Mouse (Mus musculus): ENCODE measurements around the gene Gm45062. TPM values are rescaled to one million over a fixed set of nuclear protein-coding genes. Genes with fewer than 3 reads are reported as not detected.

Gm45062 gene
- polyA plus RNA-seq (2015; fragmentation: Nextera tagmentation; extraction: Ambion mirVana): 10.7 and 11.1 TPM in 2 replicates

DNA sequence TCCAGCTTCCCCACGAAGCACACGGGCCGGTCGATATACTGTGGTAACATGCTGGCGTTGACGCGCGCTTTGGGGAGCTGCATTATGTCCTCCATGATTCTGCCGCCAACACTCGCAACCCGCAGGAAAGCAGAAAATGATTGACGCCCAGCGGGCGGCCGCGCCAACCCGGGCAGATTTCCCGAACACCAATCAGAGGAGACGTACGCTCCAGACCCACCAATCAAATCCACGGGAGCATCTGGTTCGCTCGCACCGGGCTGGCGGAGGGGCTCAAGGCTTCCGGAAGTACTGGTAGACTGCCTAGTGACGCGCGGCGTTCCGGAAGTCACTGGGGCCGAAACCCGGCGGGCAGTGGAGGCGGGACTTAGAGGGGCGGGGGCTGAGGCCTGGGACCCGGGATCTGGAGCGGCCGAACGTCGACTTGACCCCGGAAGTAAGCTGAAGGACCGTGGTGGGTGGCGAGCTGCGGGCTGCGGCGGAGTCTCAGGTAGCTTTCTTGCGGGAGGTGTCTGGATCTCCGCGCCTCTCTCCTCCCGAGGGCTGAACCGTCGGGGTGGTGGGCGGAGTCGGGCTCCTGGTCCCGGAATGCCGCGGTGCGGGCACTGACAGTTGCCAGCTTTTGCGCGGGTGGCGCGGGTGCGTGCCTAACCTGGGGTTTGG, at the start of gene Gm45062, which contains the start of the genes Rpa3 and Umad1:
Gm45062 (plus strand) TSS at position 447 of the 663 bp plus-strand sequence.
Rpa3 (minus strand) TSS at position 170 of the 663 bp plus-strand sequence.
Umad1 (plus strand) TSS at position 285 of the 663 bp plus-strand sequence.
- H3K4me2 ChIP-seq: peak within 1 kb of the TSS; percentile 73
- peak within 1 kb of the TSS; percentile 94 for H3K27ac ChIP-seq (replicated peaks)
- peaks cover 13% of the 10 kb centered on the region; the same call in 1 of the 2 replicates for H3K36me3 ChIP-seq
- peak within 1 kb of the TSS; percentile 95 for H3K4me3 ChIP-seq
- no peaks in the 10 kb centered on the region for H3K9me3 ChIP-seq
- under 1% methylated on average over 64 of the region's 64 CpGs for WGBS
- peak within 1 kb of the TSS; percentile 84 for H3K9ac ChIP-seq
- peak; percentile 100 for ATAC-seq (ENCODE audit: low FRiP score, low read depth)
- H3K27me3 ChIP-seq: no peaks in the 10 kb centered on the region
- peaks cover 20% of the 10 kb centered on the region for H3K4me1 ChIP-seq (replicated peaks)

DNA sequence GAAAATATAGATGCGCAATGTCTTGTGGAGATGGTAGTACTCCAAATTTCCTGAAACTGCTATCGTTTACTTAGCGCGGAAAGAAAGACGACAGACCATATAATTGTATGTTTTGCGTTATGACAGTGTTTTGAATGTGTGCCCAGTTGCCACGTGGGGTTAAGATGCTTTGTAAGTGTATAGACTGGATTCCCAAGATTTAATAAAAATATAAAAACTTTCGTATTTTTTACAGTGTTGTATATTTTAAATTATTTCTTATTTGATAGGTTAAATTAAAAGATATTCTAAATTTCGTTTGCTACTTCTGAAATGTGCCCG, 49.4 kb upstream of the Gm45062 start:
- H3K4me1 ChIP-seq (replicated peaks): peaks cover 14% of the 10 kb centered on the region
- peak; percentile 6; the same call in 1 of the 2 replicates for ATAC-seq (ENCODE audit: low FRiP score, low read depth)
- H3K27ac ChIP-seq (replicated peaks): peak overlapping the region; percentile 90
- H3K27me3 ChIP-seq: no peaks in the 10 kb centered on the region
- no peaks in the 10 kb centered on the region for H3K9me3 ChIP-seq
- peak overlapping the region; percentile 65 for H3K4me2 ChIP-seq
- WGBS: 10% methylated on average over 10 of the region's 10 CpGs
- H3K36me3 ChIP-seq: peaks cover 7% of the 10 kb centered on the region
- peak overlapping the region; percentile 63 for H3K4me3 ChIP-seq
- H3K9ac ChIP-seq: peak overlapping the region; percentile 76

DNA sequence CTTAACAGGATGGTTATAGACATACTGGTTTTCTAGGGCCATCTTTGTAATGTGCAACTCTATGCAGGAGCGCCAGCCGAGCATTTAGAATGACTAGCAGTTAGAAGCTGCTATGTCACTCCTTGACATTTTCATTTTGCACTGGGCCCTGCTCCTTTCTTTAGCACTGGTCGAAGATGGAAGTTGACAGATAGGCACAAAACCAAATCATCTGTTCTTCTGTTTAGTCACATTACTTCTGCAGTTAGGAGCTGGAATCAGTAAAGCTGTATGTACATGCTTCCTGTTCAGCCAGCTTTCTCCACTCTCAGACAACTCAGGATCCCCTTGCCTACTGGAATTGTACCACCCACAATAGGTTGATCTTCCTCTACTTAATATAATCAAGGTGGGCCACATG, 48.6 kb upstream of the Gm45062 start:
- H3K4me2 ChIP-seq: peak overlapping the region; percentile 65
- H3K4me3 ChIP-seq: peak overlapping the region; percentile 63; the same call in 1 of the 2 replicates
- H3K9ac ChIP-seq: no peak overlapping the region
- peaks cover 14% of the 10 kb centered on the region for H3K4me1 ChIP-seq (replicated peaks)
- H3K36me3 ChIP-seq: peaks cover 16% of the 10 kb centered on the region
- no peaks in the 10 kb centered on the region for H3K9me3 ChIP-seq
- no peaks in the 10 kb centered on the region for H3K27me3 ChIP-seq
- H3K27ac ChIP-seq (replicated peaks): no peak overlapping the region
- ATAC-seq (ENCODE audit: low FRiP score, low read depth): no peak
- 77% methylated on average over 3 of the region's 3 CpGs for WGBS

DNA sequence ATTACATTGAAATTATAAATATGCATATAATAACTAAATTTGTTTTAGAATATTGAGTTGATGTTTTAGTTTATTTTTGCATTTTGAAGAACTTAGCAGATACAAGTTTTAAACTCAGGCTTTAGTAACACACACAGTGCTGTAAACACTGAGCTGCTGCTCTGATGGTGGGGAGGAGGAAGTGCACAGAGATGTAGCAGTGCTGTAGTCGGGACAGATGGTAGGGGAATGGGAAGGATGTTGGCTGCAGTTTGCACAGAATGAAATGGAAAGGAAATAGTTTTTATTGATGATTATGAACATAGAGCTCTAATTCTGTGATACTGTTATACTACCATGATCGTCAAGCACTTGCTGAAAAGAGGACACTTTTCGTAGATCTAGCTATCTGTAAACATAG, 32.2 kb upstream of the Gm45062 start:
- Histone ChIP-seq H3K27ac (replicated peaks) (no peak overlapping the region), H3K4me2 (no peak overlapping the region), H3K4me3 (no peak overlapping the region), H3K9me3 (no peaks in the 10 kb centered on the region), H3K4me1 (replicated peaks) (no peaks in the 10 kb centered on the region), H3K36me3 (peaks cover 16% of the 10 kb centered on the region), H3K27me3 (no peaks in the 10 kb centered on the region), H3K9ac (no peak overlapping the region)
- ATAC-seq (ENCODE audit: low FRiP score, low read depth): no peak
- 87% methylated on average over 3 of the region's 3 CpGs for WGBS

DNA sequence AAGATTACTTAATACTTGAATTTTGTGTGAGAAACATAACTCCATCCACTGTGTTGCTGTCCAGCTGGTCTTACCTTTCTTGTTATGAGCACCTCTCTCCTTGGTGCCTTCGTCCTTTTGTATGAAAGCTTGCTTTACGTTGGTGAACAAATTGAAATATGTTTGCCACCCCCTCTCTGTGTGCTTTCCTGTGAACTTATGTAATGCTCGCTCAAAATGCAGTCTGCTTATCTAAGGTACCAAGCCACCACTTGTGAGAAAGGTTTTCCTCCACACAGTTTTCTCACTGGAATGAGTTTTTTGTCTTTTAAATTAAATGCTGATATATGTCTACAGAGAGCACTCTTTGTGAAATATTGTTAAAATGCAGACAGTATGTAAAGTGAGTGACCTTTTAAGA, 30.7 kb upstream of the Gm45062 start:
- Histone ChIP-seq H3K9ac (no peak overlapping the region), H3K36me3 (peaks cover 26% of the 10 kb centered on the region), H3K4me2 (no peak overlapping the region), H3K4me3 (no peak overlapping the region), H3K4me1 (replicated peaks) (no peaks in the 10 kb centered on the region), H3K27me3 (no peaks in the 10 kb centered on the region), H3K27ac (replicated peaks) (no peak overlapping the region), H3K9me3 (no peaks in the 10 kb centered on the region)
- WGBS: 91% methylated on average over 3 of the region's 3 CpGs
- no peak for ATAC-seq (ENCODE audit: low FRiP score, low read depth)

DNA sequence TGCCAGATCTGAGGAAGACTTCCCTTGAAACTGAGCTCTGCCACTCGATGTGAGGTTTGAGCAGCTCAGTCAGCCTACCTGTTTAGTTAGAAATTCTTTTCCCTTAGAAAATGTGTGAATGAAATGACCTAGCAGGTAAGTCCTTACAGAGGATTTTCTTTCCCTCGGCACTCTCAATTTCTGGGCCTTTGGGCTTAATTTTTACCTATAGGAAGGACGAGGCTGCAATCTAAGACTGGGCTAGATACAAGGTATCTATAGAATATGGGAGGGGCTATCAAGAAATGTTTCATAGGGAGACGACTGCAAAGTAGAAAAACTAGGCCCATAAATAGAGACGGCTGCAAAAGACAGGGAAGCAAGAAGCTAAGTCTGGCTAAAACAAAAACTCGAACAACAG, 934 bp upstream of the Gm45062 start:
- Histone ChIP-seq H3K4me3 (peak overlapping the region; percentile 95), H3K4me2 (peak overlapping the region; percentile 72), H3K36me3 (peaks cover 13% of the 10 kb centered on the region; the same call in 1 of the 2 replicates), H3K27me3 (no peaks in the 10 kb centered on the region), H3K27ac (replicated peaks) (peak overlapping the region; percentile 84), H3K9ac (peak overlapping the region; percentile 60), H3K4me1 (replicated peaks) (peaks cover 20% of the 10 kb centered on the region), H3K9me3 (no peaks in the 10 kb centered on the region)
- WGBS: 12% methylated on average over 6 of the region's 6 CpGs
- ATAC-seq (ENCODE audit: low FRiP score, low read depth): no peak

DNA sequence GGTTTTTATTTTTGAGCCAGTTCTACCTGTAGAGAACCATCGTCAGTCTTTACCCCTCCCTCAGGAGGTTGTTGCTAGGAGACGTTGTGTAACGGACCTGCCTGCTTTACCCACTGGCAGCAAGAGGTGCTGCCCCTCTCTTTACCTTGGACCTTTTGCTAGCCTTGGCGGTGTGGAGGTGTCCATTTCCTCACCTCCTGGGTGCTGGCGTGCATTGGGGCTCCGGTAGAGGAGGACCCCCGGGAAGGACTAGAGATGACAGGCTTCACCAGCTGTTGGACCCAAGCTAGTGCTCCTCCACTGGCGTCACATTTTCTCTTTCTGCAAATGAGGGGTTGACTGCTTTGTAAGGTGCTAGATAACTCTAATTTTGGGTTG, 406 bp downstream of the Gm45062 start:
- Histone ChIP-seq H3K27ac (replicated peaks) (peak overlapping the region; percentile 94), H3K4me1 (replicated peaks) (peaks cover 20% of the 10 kb centered on the region), H3K36me3 (peaks cover 8% of the 10 kb centered on the region; the same call in 1 of the 2 replicates), H3K27me3 (no peaks in the 10 kb centered on the region), H3K4me2 (peak overlapping the region; percentile 73), H3K4me3 (peak overlapping the region; percentile 95), H3K9ac (peak overlapping the region; percentile 84), H3K9me3 (no peaks in the 10 kb centered on the region)
- under 1% methylated on average over 8 of the region's 8 CpGs for WGBS
- ATAC-seq (ENCODE audit: low FRiP score, low read depth): no peak

DNA sequence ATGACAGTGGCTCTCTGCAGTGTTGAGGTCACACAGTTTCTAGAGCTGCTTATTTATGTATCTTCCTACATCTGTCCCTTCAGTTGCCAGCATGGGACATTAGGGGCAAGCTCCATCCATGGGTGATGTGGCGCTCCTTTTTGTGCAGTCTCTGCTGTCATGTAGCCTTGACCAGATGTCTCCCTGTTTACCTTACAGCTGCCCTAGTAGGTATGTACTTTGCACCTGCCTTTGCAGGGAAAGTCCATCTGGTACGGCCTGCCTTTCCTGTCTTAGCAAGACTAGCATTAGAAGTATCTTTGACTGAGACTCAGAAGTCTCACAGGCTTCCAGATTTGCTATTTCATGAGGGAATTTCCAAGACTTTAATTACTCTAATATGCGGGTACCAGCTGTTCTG, 11.8 kb downstream of the Gm45062 start:
- Histone ChIP-seq H3K27me3 (no peaks in the 10 kb centered on the region), H3K4me2 (no peak overlapping the region), H3K4me3 (no peak overlapping the region), H3K36me3 (peaks cover 8% of the 10 kb centered on the region), H3K27ac (replicated peaks) (no peak overlapping the region), H3K4me1 (replicated peaks) (0 out of 2 replicates have a peak, but pooled peaks cover 4% of the 10 kb centered on the region), H3K9me3 (no peaks in the 10 kb centered on the region), H3K9ac (no peak overlapping the region)
- WGBS: 89% methylated on average over 3 of the region's 3 CpGs
- no peak for ATAC-seq (ENCODE audit: low FRiP score, low read depth)

DNA sequence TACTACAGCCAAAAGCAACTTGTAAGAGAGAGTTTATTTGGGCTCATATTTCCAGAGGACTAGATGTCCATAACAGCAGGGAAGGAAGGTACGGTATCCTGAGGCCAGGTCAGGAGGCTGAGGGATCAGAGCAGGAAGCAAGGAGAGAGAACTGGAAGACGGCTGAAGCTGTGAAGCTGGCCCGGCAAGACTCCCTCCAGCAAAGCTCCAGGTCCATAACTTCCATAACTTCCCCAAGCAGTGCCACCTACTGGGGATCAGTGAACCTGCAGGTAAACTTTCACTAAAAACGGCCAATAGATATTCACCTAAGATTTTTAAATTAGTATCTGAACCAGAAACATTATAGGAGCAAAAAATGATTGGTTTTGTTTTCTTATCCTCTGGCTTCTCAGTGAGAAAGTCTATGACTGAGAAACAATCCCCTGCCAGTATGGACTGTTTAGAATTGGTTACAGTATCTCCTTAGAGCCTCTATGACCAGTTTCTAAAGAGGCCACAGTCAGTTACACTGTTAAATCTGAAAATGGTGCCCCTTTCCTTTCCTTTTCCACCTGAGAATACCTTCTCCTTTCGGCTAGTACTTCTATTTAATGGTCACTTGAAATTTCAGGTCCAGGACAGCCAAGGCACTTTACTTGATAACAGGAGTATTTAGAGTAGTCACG, 15.3 kb downstream of the Gm45062 start:
- WGBS: 43% methylated on average over 6 of the region's 6 CpGs
- no peak overlapping the region for H3K4me2 ChIP-seq
- peaks cover 8% of the 10 kb centered on the region for H3K36me3 ChIP-seq
- H3K4me1 ChIP-seq (replicated peaks): 0 out of 2 replicates have a peak, but pooled peaks cover 4% of the 10 kb centered on the region
- no peaks in the 10 kb centered on the region for H3K27me3 ChIP-seq
- no peaks in the 10 kb centered on the region for H3K9me3 ChIP-seq
- no peak overlapping the region for H3K4me3 ChIP-seq
- no peak overlapping the region for H3K9ac ChIP-seq
- no peak for ATAC-seq (ENCODE audit: low FRiP score, low read depth)
- H3K27ac ChIP-seq (replicated peaks): no peak overlapping the region

DNA sequence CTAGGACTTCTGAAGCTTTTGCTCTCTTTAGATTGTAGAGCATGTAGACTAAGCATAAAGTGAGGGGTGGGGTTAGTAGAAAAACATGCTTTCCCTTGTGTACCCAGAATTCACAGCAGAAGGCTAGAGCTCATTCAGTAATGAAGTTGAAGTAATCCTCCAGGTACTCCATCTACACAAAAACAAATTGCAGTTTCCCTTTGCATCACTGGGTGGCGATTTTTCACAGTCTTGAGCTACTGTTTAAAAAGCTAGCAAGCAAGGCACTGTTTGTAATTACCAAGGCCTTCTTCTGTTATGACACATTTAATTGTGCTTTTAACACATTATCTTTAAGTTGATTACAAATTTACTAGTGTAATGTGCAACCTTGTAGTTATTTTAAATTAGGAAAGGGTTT, 15.8 kb downstream of the Gm45062 start:
- WGBS: 8% methylated on average over 1 of the region's 1 CpGs
- no peak overlapping the region for H3K4me3 ChIP-seq
- no peak overlapping the region for H3K4me2 ChIP-seq
- H3K27ac ChIP-seq (replicated peaks): no peak overlapping the region
- H3K9ac ChIP-seq: no peak overlapping the region
- H3K9me3 ChIP-seq: no peaks in the 10 kb centered on the region
- H3K27me3 ChIP-seq: no peaks in the 10 kb centered on the region
- ATAC-seq (ENCODE audit: low FRiP score, low read depth): peak; percentile 75; the same call in 1 of the 2 replicates
- H3K4me1 ChIP-seq (replicated peaks): 0 out of 2 replicates have a peak, but pooled peaks cover 4% of the 10 kb centered on the region
- peaks cover 8% of the 10 kb centered on the region for H3K36me3 ChIP-seq

DNA sequence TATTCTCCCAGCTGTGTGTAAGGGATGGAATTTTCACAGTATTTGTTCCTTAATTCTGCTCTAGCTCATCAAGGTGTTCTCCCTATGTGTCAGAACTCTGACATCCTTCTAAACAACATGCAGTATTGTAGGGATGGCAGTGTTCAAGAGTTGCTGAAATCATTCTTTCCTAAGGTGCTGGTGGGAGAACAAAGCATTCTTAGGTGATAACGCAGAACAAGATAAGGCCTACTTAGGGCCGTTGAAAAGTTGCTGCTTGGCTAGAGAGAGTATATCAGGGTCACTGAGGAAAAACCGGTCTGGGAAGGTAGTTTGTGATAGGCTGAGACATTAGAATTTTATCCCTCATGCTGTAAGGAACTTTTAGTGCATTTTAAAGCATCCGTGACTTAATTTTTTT, 17.2 kb downstream of the Gm45062 start:
- Histone ChIP-seq H3K27me3 (no peaks in the 10 kb centered on the region), H3K4me1 (replicated peaks) (0 out of 2 replicates have a peak, but pooled peaks cover 4% of the 10 kb centered on the region), H3K9ac (no peak overlapping the region), H3K4me3 (no peak overlapping the region), H3K27ac (replicated peaks) (no peak overlapping the region), H3K9me3 (no peaks in the 10 kb centered on the region), H3K4me2 (no peak overlapping the region), H3K36me3 (peaks cover 8% of the 10 kb centered on the region)
- WGBS: 92% methylated on average over 4 of the region's 4 CpGs
- no peak for ATAC-seq (ENCODE audit: low FRiP score, low read depth)

DNA sequence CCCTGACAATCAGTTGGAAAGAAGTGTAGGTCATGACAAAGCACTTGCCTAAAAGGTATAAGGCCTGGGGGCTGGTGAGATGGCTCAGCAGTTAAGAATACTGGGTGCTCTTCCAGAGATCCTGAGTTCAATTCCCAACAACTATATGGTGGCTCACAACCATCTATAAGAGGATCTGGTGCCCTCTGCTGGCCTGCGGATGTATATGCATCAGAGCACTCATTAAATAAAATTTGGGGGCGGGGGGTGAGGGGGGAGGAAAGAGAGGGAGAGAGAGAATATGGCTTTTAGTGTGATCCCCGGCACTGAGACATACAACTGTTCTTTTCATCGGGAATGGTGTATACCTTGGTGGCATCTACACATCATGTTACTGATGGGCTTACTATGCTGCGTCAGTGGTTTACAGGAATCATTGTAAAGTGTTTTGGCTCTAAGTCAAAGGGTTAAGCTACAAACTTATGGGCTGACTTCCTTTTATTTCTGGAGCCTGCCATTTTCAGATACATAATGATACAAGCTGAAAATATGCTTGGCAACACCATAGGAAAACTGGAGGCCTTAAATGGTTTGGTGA, 19.3 kb downstream of the Gm45062 start:
- H3K4me1 ChIP-seq (replicated peaks): 0 out of 2 replicates have a peak, but pooled peaks cover 4% of the 10 kb centered on the region
- H3K27me3 ChIP-seq: no peaks in the 10 kb centered on the region
- H3K27ac ChIP-seq (replicated peaks): no peak overlapping the region
- WGBS: 72% methylated on average over 5 of the region's 5 CpGs
- no peak overlapping the region for H3K4me3 ChIP-seq
- ATAC-seq (ENCODE audit: low FRiP score, low read depth): no peak
- H3K36me3 ChIP-seq: no peaks in the 10 kb centered on the region
- no peak overlapping the region for H3K9ac ChIP-seq
- H3K4me2 ChIP-seq: no peak overlapping the region
- no peaks in the 10 kb centered on the region for H3K9me3 ChIP-seq
